Mouse (Mus musculus) ES-E14 (cell line): ENCODE results near the gene Maob. TPM values are rescaled to one million over a fixed set of nuclear protein-coding genes. Genes with fewer than 3 reads are reported as not detected.

Experiments
- DNase-seq: peaks from one replicate; pipeline ENCODE4 v3.0.0-alpha.2; 2013; ENCODE audit warnings: low read depth, low spot score
- H3K27ac ChIP-seq: 2 replicates; pipeline ENCODE4 v1.5.1; 2012; ENCODE audit warnings: low read depth, mild to moderate bottlenecking, low read length, moderate library complexity, mixed read lengths; ENCODE audit not compliant: poor library complexity, insufficient read depth, severe bottlenecking
- H3K36me3 ChIP-seq: 2 replicates; pipeline ENCODE4 v1.6.1; 2012; ENCODE audit warnings: mild to moderate bottlenecking, low read length, moderate library complexity, mixed read lengths; ENCODE audit not compliant: control insufficient read depth, poor library complexity, insufficient read depth, severe bottlenecking
- H3K4me1 ChIP-seq, 2 experiments: fragments of 150-350 bp in 1 of 2; sonication (generic) in 1 of 2; 2 replicates each; pipeline ENCODE4 v1.6.1; 2012; ENCODE audit warnings: low read length in 2 of 2, mild to moderate bottlenecking in 1 of 2, mixed read lengths in 1 of 2; ENCODE audit not compliant: control insufficient read depth in 2 of 2, insufficient read depth in 2 of 2, poor library complexity in 1 of 2
- H3K4me3 ChIP-seq, 2 experiments: fragments of 150-350 bp in 1 of 2; sonication (generic) in 1 of 2; 2 replicates each; pipeline ENCODE4 v1.5.1; 2012; ENCODE audit warnings: low read length in 2 of 2, low read depth in 1 of 2, mild to moderate bottlenecking in 1 of 2, mixed read lengths in 1 of 2; ENCODE audit not compliant: insufficient read depth in 1 of 2, poor library complexity in 1 of 2, severe bottlenecking in 1 of 2
- H3K9ac ChIP-seq: 2 replicates; pipeline ENCODE4 v1.6.1; 2012; ENCODE audit warnings: low read depth, mild to moderate bottlenecking, low read length, mixed read lengths; ENCODE audit not compliant: poor library complexity, insufficient read depth, severe bottlenecking
- H3K9me3 ChIP-seq: fragments of 150-350 bp; sonication (generic); 2 replicates; pipeline ENCODE4 v1.6.1; 2012; ENCODE audit warnings: low read depth, mild to moderate bottlenecking, low read length; ENCODE audit not compliant: control insufficient read depth, insufficient read depth
- CHD2 ChIP-seq: IDR thresholded peaks from 2 replicates; pipeline ENCODE4 v1.6.1; 2014; ENCODE audit warnings: mild to moderate bottlenecking, low read depth, low read length, inconsistent platforms
- HCFC1 ChIP-seq: IDR thresholded peaks from 2 replicates; pipeline ENCODE4 v1.6.1; 2012; ENCODE audit warnings: low read length, inconsistent platforms, borderline replicate concordance; ENCODE audit not compliant: insufficient read depth
- MAFK ChIP-seq: IDR thresholded peaks from 2 replicates; pipeline ENCODE4 v1.6.1; 2014; ENCODE audit warnings: mild to moderate bottlenecking, low read depth, low read length, inconsistent platforms; ENCODE audit not compliant: insufficient read depth
- ZC3H11A ChIP-seq: IDR thresholded peaks from 2 replicates; pipeline ENCODE4 v1.6.1; 2012; ENCODE audit warnings: low read depth, mild to moderate bottlenecking, inconsistent platforms, low read length, borderline replicate concordance
- ZNF384 ChIP-seq: IDR thresholded peaks from 2 replicates; pipeline ENCODE4 v1.6.1; 2012; ENCODE audit warnings: low read depth, low read length, inconsistent platforms
- in situ Hi-C, 2 experiments: fragments of 600-800 bp; cut with MboI; formaldehyde crosslinking; loops; one replicate each; pipeline ENCODE4 v1.15.1; 2025; ENCODE audit warnings: low sequenced_read_pairs in 2 of 2, inconsistent platforms in 1 of 2; ENCODE audit not compliant: unreplicated experiment in 2 of 2
- total RNA-seq: library from RNA; depleted of rRNA; stranded (reverse); fragments of 300-350 nt; gene quantifications from 2 replicates; pipeline ENCODE4 v1.2.3, GENCODE M21; 2012

Maob gene
- total RNA-seq, 1 experiment, result 0.18 TPM

- DNase-seq, result no peak
- no peaks in the 10 kb centered on the region for H3K4me1 ChIP-seq
- H3K9me3 ChIP-seq, result no peaks in the 10 kb centered on the region
- in situ Hi-C loops, result loop anchor here in 1 of 2 experiments (25.0 kb wide), 1 partner anchor 374 kb away; no protein-coding TSS in a partner anchor
- no peak overlapping the region for H3K27ac ChIP-seq
- H3K9ac ChIP-seq, result no peak overlapping the region
- H3K4me3 ChIP-seq, result no peak overlapping the region
- no peak for TF ChIP-seq ZNF384
- no peak for TF ChIP-seq ZC3H11A
- no peak for TF ChIP-seq HCFC1
- no peak for TF ChIP-seq CHD2
- TF ChIP-seq MAFK, result no peak
- H3K36me3 ChIP-seq, result no peaks in the 10 kb centered on the region
Observed at GRCm38 (mm10) chrX:16836488-16837082, 19.4 kb upstream of the Maob start.

GRCm38 (mm10) chrX:16826028-16826427, 8.9 kb upstream of the Maob start:
- no peak for TF ChIP-seq HCFC1
- TF ChIP-seq CHD2, result no peak
- TF ChIP-seq MAFK, result no peak
- no peak for TF ChIP-seq ZNF384
- TF ChIP-seq ZC3H11A, result no peak
- in situ Hi-C loops, result loop anchor here in 1 of 2 experiments (25.0 kb wide), 1 partner anchor 364 kb away; no protein-coding TSS in a partner anchor
- no peaks in the 10 kb centered on the region for H3K9me3 ChIP-seq
- no peak overlapping the region for H3K9ac ChIP-seq
- H3K4me3 ChIP-seq, result no peak overlapping the region
- no peak for DNase-seq
- H3K36me3 ChIP-seq, result no peaks in the 10 kb centered on the region
- H3K4me1 ChIP-seq, result no peaks in the 10 kb centered on the region
- H3K27ac ChIP-seq, result no peak overlapping the region

GRCm38 (mm10) chrX:16815965-16816364, 1.2 kb downstream of the Maob start:
- no peak for TF ChIP-seq HCFC1
- no peak for TF ChIP-seq ZNF384
- TF ChIP-seq MAFK, result no peak
- TF ChIP-seq CHD2, result no peak
- TF ChIP-seq ZC3H11A, result no peak
- H3K36me3 ChIP-seq, result no peaks in the 10 kb centered on the region
- in situ Hi-C loops, result no loop called here
- H3K4me3 ChIP-seq, result no peak overlapping the region
- H3K27ac ChIP-seq, result no peak overlapping the region
- H3K9ac ChIP-seq, result no peak overlapping the region
- H3K9me3 ChIP-seq, result no peaks in the 10 kb centered on the region
- H3K4me1 ChIP-seq, result no peaks in the 10 kb centered on the region
- DNase-seq, result no peak

GRCm38 (mm10) chrX:16812080-16812479, 5.1 kb downstream of the Maob start:
- Histone ChIP-seq H3K36me3 (no peaks in the 10 kb centered on the region), H3K9ac (no peak overlapping the region), H3K9me3 (no peaks in the 10 kb centered on the region), H3K27ac (no peak overlapping the region), H3K4me1 (no peaks in the 10 kb centered on the region), H3K4me3 (no peak overlapping the region)
- no peak for DNase-seq
- TF ChIP-seq ZNF384 (no peak), CHD2 (no peak), MAFK (no peak), HCFC1 (no peak), ZC3H11A (no peak)
- in situ Hi-C loops, result no loop called here
